Mouse (Mus musculus): ENCODE measurements at regions not wholly inside any gene's neighbourhood (a gene's known extent, or its start where the extent isn't known, plus 50 kb on each side); places are given as distances from the start of the nearest gene placed in this dataset.
"Not testable (repeated sequence)": the region's sequence is repeated elsewhere in the genome, so short reads cannot be mapped to it uniquely, and the experiment has no call there.

GRCm38 (mm10) chr14:14478159-14478558 lies 77.1 kb downstream of the Olfr721-ps1 start:
- not testable (repeated sequence) for DNase-seq (ENCODE audit: low spot score)

GRCm38 (mm10) chr14:14481840-14482239 lies 80.7 kb downstream of the Olfr721-ps1 start:
- DNase-seq (ENCODE audit: low spot score) = no peak

GRCm38 (mm10) chr14:14486356-14486755 lies 85.3 kb downstream of the Olfr721-ps1 start:
- no peak for DNase-seq (ENCODE audit: low spot score)

DNA sequence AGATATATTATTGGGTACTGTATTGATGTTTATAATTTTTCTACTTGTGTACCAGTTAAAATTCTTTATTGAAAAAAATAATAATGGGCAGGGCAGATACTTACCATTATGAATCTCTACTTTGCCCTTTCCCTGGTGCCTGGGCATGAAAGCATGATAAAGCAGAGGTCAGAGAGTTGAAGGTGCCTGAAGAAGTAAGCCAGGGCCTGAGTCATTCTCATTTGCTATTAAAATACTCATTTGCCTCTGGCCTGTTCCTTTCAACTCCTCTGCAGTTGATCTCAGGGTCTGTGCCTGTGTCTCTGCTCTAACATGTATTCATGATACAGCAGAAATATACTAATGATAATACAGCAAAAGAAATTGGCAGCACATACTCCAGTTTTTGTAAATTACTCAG lies 89.4 kb downstream of the Olfr721-ps1 start:
- DNase-seq (ENCODE audit: low spot score) = no peak

GRCm38 (mm10) chr14:14492041-14492440 lies 90.9 kb downstream of the Olfr721-ps1 start:
- DNase-seq (ENCODE audit: low spot score) = no peak

DNA sequence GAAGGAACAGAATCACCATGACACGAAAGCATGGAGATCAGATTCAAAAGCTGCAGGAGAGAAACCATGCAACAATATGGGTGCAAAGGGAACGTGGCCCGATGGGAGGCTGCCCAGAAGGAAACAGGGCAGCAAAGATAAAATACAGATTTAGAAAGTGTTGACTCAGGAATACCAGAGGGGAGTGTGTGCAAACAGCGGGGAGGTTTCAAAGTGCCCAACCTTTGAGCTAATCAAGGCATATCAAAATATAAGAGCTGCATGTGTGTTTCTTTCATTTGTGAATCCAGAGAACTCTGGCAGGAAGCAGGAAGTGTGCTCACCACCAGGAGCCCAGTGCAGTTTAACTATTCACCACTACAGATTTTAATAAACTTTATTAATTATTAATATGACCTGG lies 110.8 kb downstream of the Olfr721-ps1 start:
- DNase-seq (ENCODE audit: low spot score) = no peak

GRCm38 (mm10) chr14:14513056-14513455 lies 112.0 kb downstream of the Olfr721-ps1 start:
- no peak for DNase-seq (ENCODE audit: low spot score)

- no peak for DNase-seq (ENCODE audit: low spot score)
Measured at GRCm38 (mm10) chr14:14513498-14513897, 112.4 kb downstream of the Olfr721-ps1 start.

- no peak for DNase-seq (ENCODE audit: low spot score)
Measured at GRCm38 (mm10) chr14:14514440-14515172, 113.5 kb downstream of the Olfr721-ps1 start.

GRCm38 (mm10) chr14:14515363-14515762 lies 114.3 kb downstream of the Olfr721-ps1 start:
- no peak for DNase-seq (ENCODE audit: low spot score)

DNA sequence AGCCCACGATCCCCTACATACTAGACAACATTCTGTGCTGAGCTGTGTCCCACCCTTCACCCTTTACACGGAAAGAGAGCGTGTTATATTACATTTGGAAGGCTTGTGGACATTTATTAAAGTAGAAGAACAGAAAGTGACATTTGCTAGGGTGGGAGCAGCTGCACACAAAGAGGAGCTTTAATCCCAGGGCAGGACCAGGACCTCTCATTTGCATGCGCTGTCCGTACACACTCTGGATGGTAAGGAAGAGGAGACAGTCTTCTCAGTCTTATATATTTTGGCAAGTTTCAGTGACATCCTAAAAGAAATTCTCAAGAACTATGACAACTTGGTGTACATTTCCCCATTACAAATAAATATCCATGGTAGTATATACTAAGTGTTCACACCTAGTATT lies 114.8 kb downstream of the Olfr721-ps1 start:
- no peak for DNase-seq (ENCODE audit: low spot score)

- DNase-seq (ENCODE audit: low spot score) = no peak
Measured at GRCm38 (mm10) chr14:14518027-14518426, 116.9 kb downstream of the Olfr721-ps1 start.

GRCm38 (mm10) chr14:14518841-14519240 lies 117.7 kb downstream of the Olfr721-ps1 start:
- no peak for DNase-seq (ENCODE audit: low spot score)

DNA sequence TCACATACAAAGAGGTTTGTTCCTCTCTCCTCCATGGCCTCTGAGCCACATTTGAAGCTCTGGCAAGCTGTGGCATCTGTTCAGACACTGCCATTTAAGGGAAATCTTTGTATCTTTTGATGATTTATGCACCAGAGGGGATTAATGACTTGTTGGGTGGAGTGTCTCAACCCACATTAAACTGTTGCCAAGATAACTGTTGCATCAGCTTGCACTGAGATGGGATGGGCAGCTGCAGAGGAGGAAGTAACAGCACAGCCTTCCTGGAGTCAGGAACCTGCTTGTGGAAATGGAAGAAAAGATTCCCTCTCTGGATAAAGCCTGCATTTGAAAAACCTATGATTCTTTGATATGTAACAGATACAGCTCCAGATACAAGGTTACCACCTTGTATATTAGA lies 119.1 kb downstream of the Olfr721-ps1 start:
- no peak for DNase-seq (ENCODE audit: low spot score)

GRCm38 (mm10) chr14:14521331-14521730 lies 120.2 kb downstream of the Olfr721-ps1 start:
- DNase-seq (ENCODE audit: low spot score) = not testable (repeated sequence)

- DNase-seq (ENCODE audit: low spot score) = no peak
Measured at GRCm38 (mm10) chr14:14525225-14525624, 124.1 kb downstream of the Olfr721-ps1 start.

GRCm38 (mm10) chr14:14528437-14528836 lies 127.3 kb downstream of the Olfr721-ps1 start:
- DNase-seq (ENCODE audit: low spot score) = no peak

DNA sequence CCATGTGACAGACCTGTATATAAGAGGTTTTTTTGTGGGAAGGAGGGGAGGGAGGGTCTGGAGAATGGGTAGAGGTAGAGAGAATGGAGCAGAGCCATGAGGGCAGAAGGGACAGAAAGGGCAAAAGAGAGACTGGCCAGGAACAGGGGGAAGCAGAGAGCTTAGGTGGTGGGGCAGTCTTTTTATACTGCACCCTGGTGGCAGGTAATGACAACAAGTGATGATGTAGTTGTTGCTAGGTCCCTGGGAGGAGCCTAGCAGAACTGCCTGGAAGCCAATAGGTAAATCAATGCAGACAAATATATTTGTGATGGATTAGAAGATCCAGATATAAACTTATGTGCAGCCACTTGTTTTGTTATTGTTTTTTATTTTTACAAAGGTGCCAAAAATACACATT lies 140.1 kb downstream of the Olfr721-ps1 start:
- no peak for DNase-seq (ENCODE audit: low spot score)

DNA sequence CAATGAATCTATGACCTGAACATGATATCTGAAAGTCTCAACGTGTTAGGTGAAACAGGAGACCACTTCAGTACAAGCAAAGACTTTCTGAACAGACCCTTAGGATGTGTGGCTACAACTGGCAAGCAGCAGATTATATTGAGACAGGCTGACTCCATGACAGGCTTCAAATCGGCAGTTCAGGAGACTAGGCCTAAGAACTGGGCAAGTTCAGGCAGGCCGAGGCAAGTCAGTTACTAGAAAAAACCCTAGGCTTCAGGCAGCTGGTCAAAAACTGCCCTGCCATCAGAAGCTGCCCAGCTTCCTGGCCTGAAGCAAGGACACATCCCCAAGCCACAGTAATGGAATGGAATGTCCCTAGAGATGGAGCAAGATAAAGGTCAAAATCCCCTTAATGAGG lies 140.6 kb downstream of the Olfr721-ps1 start:
- DNase-seq (ENCODE audit: low spot score) = no peak

GRCm38 (mm10) chr14:14544236-14544635 lies 143.1 kb downstream of the Olfr721-ps1 start:
- DNase-seq (ENCODE audit: low spot score) = no peak

DNA sequence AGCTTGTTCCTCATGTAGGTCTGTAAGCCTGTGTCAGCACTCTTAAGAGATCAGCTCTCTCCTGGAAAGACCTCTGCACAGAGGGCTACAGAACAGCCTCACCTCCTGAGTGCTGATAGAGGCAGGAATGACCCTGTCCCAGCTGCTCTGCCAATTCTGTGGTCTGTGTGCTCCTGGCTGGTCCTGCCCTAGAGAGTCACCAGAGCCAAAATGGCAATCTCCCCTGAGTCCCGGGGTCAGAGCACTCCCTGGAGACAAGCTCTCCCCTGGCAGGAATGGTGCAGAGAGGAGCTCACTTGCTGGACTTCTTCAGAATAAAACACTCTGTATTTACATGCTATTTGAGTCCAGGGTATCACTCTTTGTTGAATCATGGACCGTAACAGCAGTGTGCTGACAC lies 149.9 kb upstream of the Slc4a7 start:
- DNase-seq (ENCODE audit: low spot score) = no peak

DNA sequence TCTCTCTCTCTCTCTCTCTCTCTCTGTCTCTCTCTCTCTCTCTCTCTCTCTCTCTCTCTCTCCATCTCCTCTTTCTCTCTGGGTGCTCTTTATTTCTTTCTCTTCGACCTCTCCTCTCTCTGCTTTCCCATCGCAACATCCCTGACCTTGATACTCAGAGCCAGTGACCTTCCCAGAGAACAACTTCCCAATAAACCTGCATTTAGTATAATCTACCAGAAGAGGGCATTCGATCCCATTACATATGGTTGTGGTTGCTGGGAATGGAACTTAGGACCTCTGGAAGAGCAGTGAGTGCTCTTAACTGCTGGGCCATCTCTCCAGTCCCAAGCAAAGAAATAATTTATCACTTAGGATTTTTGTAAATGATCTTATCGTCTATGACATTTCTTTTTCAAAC lies 127.2 kb upstream of the Slc4a7 start:
- DNase-seq (ENCODE audit: low spot score) = no peak

- DNase-seq (ENCODE audit: low spot score) = no peak
Measured at GRCm38 (mm10) chr14:14591939-14592338, 110.1 kb upstream of the Slc4a7 start.

- no peak for DNase-seq (ENCODE audit: low spot score)
Measured at GRCm38 (mm10) chr14:14594753-14595152, 107.3 kb upstream of the Slc4a7 start.
